Mouse (Mus musculus) neural tube, embryonic 12.5 days (tissue): Measurements from ENCODE around the gene Tead1. TPM values are rescaled to one million over a fixed set of nuclear protein-coding genes. Genes with fewer than 3 reads are reported as not detected.
A peak's percentile ranks its signal among the peaks of the same experiment; 100 is the strongest.

Experiments
- ATAC-seq: fragments of 200-750 bp; cut with Nextera tagmentation; 2 replicates; pipeline ENCODE4 v1.8.0; 2017; ENCODE audit warnings: low read depth, mild to moderate bottlenecking, moderate TSS enrichment, moderate library complexity; ENCODE audit not compliant: low FRiP score
- H3K27ac ChIP-seq: fragments of 300-500 bp; sonication (generic); 2 replicates; pipeline ENCODE4 v1.5.1; 2016
- H3K27me3 ChIP-seq: fragments of 300-500 bp; sonication (generic); replicated peaks from 2 replicates; pipeline ENCODE4 v1.6.1; 2016; ENCODE audit warnings: mild to moderate bottlenecking
- H3K36me3 ChIP-seq: fragments of 300-500 bp; sonication (generic); 2 replicates; pipeline ENCODE4 v1.6.1; 2016; ENCODE audit warnings: mild to moderate bottlenecking
- H3K4me1 ChIP-seq: fragments of 300-500 bp; sonication (generic); 2 replicates; pipeline ENCODE4 v1.6.1; 2016
- H3K4me2 ChIP-seq: fragments of 300-500 bp; sonication (generic); replicated peaks from 2 replicates; pipeline ENCODE4 v1.6.1; 2016; ENCODE audit warnings: mild to moderate bottlenecking
- H3K4me3 ChIP-seq: fragments of 300-500 bp; sonication (generic); 2 replicates; pipeline ENCODE4 v1.5.1; 2016
- H3K9ac ChIP-seq: fragments of 300-500 bp; sonication (generic); 2 replicates; pipeline ENCODE4 v1.6.1; 2016; ENCODE audit warnings: mild to moderate bottlenecking
- H3K9me3 ChIP-seq: fragments of 300-500 bp; sonication (generic); 2 replicates; pipeline ENCODE4 v1.6.1; 2016; ENCODE audit warnings: mild to moderate bottlenecking
- WGBS: fragments of 180-500 bp; shearing (Covaris S2); methylation state at CpG from one replicate; pipeline ENCODE4 v1.1.7; 2016; 5-methylcytosine and 5-hydroxymethylcytosine counted together
- polyA plus RNA-seq: library from polyadenylated mRNA; unstranded; fragments of >200 nt; fragmentation: Nextera tagmentation; extraction: Ambion mirVana; gene quantifications from 2 replicates; pipeline ENCODE4 v1.2.1, GENCODE M21; 2016

Tead1 gene
- polyA plus RNA-seq, 1 experiment from 2014 or later = 20.9 TPM

GRCm38 (mm10) chr7:112717676-112718075 lies 38.6 kb downstream of the Tead1 start:
- ATAC-seq = no peak
- peaks cover 56% of the 10 kb centered on the region for H3K4me1 ChIP-seq
- H3K9ac ChIP-seq = no peak overlapping the region
- no peaks in the 10 kb centered on the region for H3K27me3 ChIP-seq
- no peaks in the 10 kb centered on the region for H3K9me3 ChIP-seq
- no peak overlapping the region for H3K4me2 ChIP-seq
- no peak overlapping the region for H3K27ac ChIP-seq
- no peak overlapping the region for H3K4me3 ChIP-seq
- WGBS = 49% methylated on average over 2 of the region's 2 CpGs
- H3K36me3 ChIP-seq = no peaks in the 10 kb centered on the region

DNA sequence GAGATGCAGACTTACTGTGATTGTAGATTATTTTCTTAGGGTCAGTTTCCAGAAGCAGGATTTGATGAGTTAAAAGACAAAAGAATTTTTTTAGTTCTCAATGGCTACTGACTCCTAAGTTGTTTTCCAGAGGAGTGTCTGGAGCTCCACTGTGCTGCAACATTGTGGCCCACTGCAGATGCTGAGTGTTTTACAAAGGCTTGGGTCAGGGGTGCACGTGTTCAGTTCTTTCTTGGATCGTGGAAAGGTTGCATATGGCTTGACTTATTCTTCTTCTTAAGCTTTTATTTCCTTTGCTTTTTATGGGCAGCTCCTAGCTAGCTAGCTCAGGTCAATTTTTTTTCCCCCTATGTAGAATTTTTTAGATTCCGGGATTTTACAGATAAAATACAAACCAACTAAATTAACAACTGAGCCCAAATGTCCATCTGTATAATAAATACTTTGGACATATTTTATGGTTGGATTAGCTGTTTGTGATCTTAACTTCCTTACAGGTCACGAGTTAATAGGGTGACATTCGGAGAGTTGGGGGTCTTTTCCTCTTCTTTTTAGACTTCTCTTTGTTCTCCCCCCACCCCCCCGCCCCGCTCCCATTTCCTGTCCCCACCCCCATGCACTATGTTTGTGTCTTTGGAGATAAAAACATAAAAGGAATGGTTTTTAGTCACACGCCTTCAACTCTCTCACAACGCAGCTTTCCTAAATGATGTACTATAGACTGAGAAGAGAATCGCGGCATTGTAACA lies 40.5 kb downstream of the Tead1 start:
- WGBS = 10% methylated on average over 11 of the region's 11 CpGs
- 0 out of 2 replicates have a peak overlapping the region, but pooled peaks have one; percentile 20 for H3K27ac ChIP-seq
- ATAC-seq = no peak

DNA sequence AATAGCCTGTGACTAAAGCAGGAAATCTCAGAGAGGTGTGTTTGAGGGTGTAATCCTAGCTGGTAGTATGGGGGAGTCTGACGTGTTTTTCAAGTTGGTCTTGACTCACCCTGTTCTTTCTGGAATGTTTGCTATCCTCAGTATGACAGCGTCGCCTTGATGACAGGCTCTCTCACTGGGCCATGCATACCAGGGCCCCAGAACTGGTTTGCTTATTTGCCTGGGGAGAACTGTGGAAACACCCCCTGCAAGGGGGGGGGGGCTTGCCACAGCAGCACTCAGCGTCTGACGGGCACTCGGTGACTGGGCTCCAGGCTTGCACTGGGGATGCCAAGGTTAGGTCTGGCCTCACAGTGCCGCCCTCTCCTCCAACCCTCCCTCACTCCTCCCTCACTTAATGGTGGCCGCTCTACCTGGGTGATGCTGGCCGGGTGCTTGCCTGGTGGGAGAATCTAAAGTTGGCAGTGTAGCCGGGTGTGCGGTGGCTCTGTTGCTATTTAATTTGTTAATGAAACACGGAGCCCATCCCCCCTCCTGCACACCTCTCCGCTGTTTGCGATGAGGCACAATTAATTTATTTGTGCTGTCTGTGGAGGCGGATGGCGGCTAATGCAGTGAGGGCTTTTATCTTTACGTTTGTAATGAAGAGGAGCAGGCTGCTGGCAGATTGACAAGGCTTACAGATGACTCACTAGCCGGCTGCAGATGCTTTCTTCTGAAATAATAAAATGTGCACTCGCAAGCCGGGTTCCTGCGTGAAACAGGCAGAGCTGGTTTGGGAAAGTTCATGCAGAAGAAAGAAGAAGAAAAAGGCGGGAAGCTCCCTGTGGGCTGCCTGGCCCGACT lies 41.2 kb downstream of the Tead1 start:
- Histone ChIP-seq H3K9ac (peak overlapping the region; percentile 39), H3K27me3 (no peaks in the 10 kb centered on the region), H3K27ac (0 out of 2 replicates have a peak overlapping the region, but pooled peaks have one; percentile 20), H3K4me1 (peaks cover 47% of the 10 kb centered on the region), H3K4me3 (peak overlapping the region; percentile 13; the same call in 1 of the 2 replicates), H3K9me3 (no peaks in the 10 kb centered on the region), H3K36me3 (no peaks in the 10 kb centered on the region), H3K4me2 (peak overlapping the region; percentile 54)
- 6% methylated on average over 23 of the region's 23 CpGs for WGBS
- ATAC-seq = peak; percentile 42

More for the DNA sequence above, 40.5 kb downstream of the Tead1 start:
- Histone ChIP-seq H3K36me3 (no peaks in the 10 kb centered on the region), H3K4me2 (peak overlapping the region; percentile 54), H3K9me3 (no peaks in the 10 kb centered on the region), H3K9ac (no peak overlapping the region), H3K4me3 (no peak overlapping the region), H3K4me1 (peaks cover 47% of the 10 kb centered on the region), H3K27me3 (no peaks in the 10 kb centered on the region)

- WGBS = 29% methylated on average over 4 of the region's 4 CpGs
- no peaks in the 10 kb centered on the region for H3K9me3 ChIP-seq
- no peaks in the 10 kb centered on the region for H3K27me3 ChIP-seq
- no peak overlapping the region for H3K4me3 ChIP-seq
- no peak overlapping the region for H3K27ac ChIP-seq
- peak overlapping the region; percentile 39; the same call in 1 of the 2 replicates for H3K9ac ChIP-seq
- peaks cover 47% of the 10 kb centered on the region for H3K4me1 ChIP-seq
- ATAC-seq = no peak
- H3K36me3 ChIP-seq = no peaks in the 10 kb centered on the region
- H3K4me2 ChIP-seq = peak overlapping the region; percentile 54
These were observed 41.8 kb downstream of the Tead1 start for GRCm38 (mm10) chr7:112720989-112721337.

DNA sequence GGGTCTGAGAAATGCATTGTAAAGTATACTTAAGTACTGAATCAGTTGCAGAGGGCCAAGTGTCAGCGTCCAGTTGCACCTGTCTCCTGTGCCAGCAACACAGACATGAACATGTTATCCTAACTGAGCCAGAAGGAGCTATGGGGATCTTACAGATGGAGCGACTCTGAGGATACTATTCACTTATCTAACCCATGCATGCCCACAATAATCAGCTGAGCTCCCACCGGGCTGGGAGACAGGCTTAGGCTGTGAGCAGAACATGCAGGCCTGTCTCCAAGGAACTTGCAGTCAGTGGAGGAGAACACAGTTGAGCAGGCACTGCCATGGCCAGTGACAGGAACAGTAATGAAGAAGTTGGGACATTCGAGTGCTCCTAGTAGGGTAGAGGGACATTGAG lies 42.7 kb downstream of the Tead1 start:
- Histone ChIP-seq H3K27me3 (no peaks in the 10 kb centered on the region), H3K27ac (no peak overlapping the region), H3K9ac (no peak overlapping the region), H3K4me2 (no peak overlapping the region), H3K4me3 (no peak overlapping the region), H3K9me3 (no peaks in the 10 kb centered on the region), H3K36me3 (no peaks in the 10 kb centered on the region), H3K4me1 (peaks cover 39% of the 10 kb centered on the region)
- WGBS = 87% methylated on average over 4 of the region's 4 CpGs
- no peak for ATAC-seq

DNA sequence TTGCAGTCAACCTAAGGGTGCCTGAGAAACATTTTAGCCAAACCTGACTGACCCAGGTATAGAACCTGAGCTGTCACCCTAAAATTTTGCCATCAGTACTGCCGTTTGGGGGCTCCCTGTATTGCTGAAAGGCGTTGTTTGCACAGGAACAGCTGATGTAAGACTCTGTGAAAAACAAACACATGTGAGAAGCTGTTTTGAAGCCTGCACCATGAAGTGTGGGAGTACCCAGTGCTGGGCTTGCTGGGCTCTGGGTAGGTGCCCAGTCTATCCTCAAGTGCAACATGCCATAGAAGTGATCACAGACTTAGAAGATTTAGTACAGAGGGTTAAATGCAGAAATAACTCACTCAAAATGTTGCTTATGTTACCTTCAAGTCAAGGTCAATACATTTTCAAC lies 49.3 kb downstream of the Tead1 start:
- WGBS = 83% methylated on average over 2 of the region's 2 CpGs
- Histone ChIP-seq H3K27me3 (no peaks in the 10 kb centered on the region), H3K27ac (no peak overlapping the region), H3K9ac (no peak overlapping the region), H3K4me3 (no peak overlapping the region), H3K36me3 (no peaks in the 10 kb centered on the region), H3K4me1 (0 out of 2 replicates have a peak, but pooled peaks cover 17% of the 10 kb centered on the region), H3K4me2 (no peak overlapping the region), H3K9me3 (no peaks in the 10 kb centered on the region)
- ATAC-seq = no peak

- H3K4me3 ChIP-seq = no peak overlapping the region
- H3K4me2 ChIP-seq = no peak overlapping the region
- H3K27ac ChIP-seq = no peak overlapping the region
- 64% methylated on average over 5 of the region's 5 CpGs for WGBS
- H3K9me3 ChIP-seq = no peaks in the 10 kb centered on the region
- H3K27me3 ChIP-seq = no peaks in the 10 kb centered on the region
- ATAC-seq = no peak
- H3K4me1 ChIP-seq = 0 out of 2 replicates have a peak, but pooled peaks cover 17% of the 10 kb centered on the region
- H3K9ac ChIP-seq = no peak overlapping the region
- H3K36me3 ChIP-seq = no peaks in the 10 kb centered on the region
These were observed 51.1 kb downstream of the Tead1 start for GRCm38 (mm10) chr7:112730209-112730608.

DNA sequence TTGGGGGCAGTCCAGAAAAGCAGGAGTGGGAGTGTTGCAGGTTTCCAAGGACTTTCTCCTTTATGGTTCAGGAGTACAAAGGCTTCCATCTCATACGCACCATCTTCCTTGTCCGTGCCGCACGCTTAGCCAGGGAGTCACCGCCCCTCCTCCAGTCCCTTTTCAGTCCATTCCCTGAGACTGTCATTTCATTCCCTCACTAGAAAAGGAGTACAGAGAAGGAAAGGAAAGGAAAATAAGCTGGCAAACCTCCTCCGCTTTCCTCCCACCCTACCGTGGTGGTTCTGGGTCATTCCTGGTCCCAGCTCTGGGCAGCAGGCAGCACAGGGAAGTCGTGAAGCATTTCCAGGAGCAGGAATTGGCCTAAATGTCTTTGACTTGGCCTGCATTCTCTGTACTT lies 52.5 kb downstream of the Tead1 start:
- ATAC-seq = no peak
- no peaks in the 10 kb centered on the region for H3K9me3 ChIP-seq
- no peak overlapping the region for H3K4me3 ChIP-seq
- no peak overlapping the region for H3K4me2 ChIP-seq
- no peaks in the 10 kb centered on the region for H3K27me3 ChIP-seq
- 0 out of 2 replicates have a peak, but pooled peaks cover 17% of the 10 kb centered on the region for H3K4me1 ChIP-seq
- no peak overlapping the region for H3K27ac ChIP-seq
- H3K36me3 ChIP-seq = no peaks in the 10 kb centered on the region
- 80% methylated on average over 8 of the region's 8 CpGs for WGBS
- H3K9ac ChIP-seq = no peak overlapping the region

DNA sequence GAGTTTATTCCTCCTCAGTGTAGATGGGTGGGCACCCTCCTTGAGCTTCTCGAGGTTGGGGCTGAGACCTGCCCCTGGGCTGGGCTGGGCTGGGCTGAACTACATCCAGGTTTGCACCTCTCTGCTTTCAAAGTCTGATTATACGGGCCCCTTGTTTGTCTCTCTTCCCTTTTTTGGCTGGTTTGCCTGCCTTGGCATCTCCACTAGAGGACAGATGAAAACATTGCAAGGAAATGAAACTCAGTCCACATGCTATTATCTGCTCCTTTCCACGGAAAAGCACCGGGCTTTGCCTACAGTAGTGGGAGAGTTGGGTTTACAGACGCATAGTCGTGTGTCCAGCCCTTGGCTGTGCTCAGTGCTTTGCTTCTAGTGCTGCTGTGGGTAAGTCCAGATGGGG lies 60.1 kb downstream of the Tead1 start:
- Histone ChIP-seq H3K4me1 (peaks cover 37% of the 10 kb centered on the region), H3K27me3 (no peaks in the 10 kb centered on the region), H3K27ac (no peak overlapping the region), H3K9ac (no peak overlapping the region), H3K36me3 (no peaks in the 10 kb centered on the region), H3K4me2 (no peak overlapping the region), H3K4me3 (no peak overlapping the region), H3K9me3 (no peaks in the 10 kb centered on the region)
- ATAC-seq = no peak
- WGBS = 83% methylated on average over 6 of the region's 6 CpGs

DNA sequence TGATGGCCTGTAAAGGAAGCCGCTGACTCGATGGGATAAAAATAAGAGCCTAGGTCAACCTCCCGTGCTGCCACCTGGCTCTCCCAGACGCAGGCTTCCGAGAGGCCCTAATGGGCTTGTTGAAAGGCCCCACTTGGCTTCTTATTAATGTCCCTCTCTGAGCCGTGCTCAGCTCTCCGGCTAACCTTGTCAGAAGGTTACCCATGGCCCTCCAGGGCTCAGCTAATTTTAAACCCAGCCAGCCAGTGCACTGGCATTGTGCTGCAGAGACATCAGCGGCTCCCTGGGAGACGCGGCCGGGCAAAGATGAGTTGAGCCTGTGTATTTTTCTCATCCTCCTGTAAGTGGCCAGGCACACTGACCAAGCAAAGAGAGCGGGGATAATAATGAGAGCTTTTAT lies 62.7 kb downstream of the Tead1 start:
- peaks cover 37% of the 10 kb centered on the region for H3K4me1 ChIP-seq

GRCm38 (mm10) chr7:112743063-112743462 lies 63.9 kb downstream of the Tead1 start:
- H3K4me1 ChIP-seq = peaks cover 37% of the 10 kb centered on the region
- 15% methylated on average over 7 of the region's 7 CpGs for WGBS
- no peak for ATAC-seq
- H3K9me3 ChIP-seq = no peaks in the 10 kb centered on the region
- peak overlapping the region; percentile 47; the same call in 1 of the 2 replicates for H3K4me2 ChIP-seq
- H3K4me3 ChIP-seq = no peak overlapping the region
- no peaks in the 10 kb centered on the region for H3K36me3 ChIP-seq
- H3K27ac ChIP-seq = no peak overlapping the region
- no peak overlapping the region for H3K9ac ChIP-seq
- no peaks in the 10 kb centered on the region for H3K27me3 ChIP-seq

More for the DNA sequence above, 62.7 kb downstream of the Tead1 start:
- H3K27ac ChIP-seq = no peak overlapping the region
- no peaks in the 10 kb centered on the region for H3K9me3 ChIP-seq
- H3K36me3 ChIP-seq = no peaks in the 10 kb centered on the region
- ATAC-seq = peak; percentile 37; the same call in 1 of the 2 replicates
- H3K4me2 ChIP-seq = peak overlapping the region; percentile 23; the same call in 1 of the 2 replicates
- H3K9ac ChIP-seq = no peak overlapping the region
- no peak overlapping the region for H3K4me3 ChIP-seq
- H3K27me3 ChIP-seq = no peaks in the 10 kb centered on the region
- 20% methylated on average over 12 of the region's 12 CpGs for WGBS

DNA sequence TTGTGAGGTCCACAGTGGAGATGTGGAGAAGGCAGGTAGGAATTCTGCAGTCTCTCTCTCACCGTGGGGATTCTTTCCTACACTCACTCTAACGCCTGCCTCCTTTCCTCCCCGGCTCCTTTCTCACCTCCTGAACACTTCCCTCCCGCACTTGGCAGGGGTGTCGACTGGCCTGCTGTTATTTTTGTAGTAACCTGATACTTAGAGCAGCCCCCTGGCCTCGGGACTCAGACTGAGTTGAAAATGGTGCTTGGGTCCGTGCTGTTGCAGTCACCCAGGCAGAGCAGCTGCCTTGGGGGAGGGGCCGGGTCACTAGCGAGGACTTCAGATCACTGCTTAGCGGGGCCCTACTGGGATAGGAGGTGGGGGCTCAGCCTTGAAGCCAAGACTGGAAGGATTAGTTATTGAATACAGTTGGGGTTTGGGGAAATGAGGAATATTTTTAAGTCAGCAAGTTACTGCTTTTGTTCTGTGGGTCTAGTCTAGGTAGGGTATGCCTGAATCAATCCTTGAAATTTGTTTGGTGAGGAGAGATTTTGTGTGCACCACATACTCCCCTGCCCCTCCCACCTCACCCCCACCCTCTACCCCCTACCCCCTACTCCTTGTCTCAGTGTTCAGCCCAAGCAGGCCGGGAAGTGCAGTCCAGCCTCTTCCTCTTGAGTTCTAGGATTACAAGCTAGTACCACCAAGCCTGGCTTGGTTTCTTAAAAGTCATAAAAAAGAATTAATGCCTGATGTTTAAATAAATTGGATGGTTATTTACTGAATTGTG lies 64.7 kb downstream of the Tead1 start:
- ATAC-seq = peak; percentile 76
- H3K4me1 ChIP-seq = peaks cover 37% of the 10 kb centered on the region
- WGBS = 2% methylated on average over 11 of the region's 11 CpGs
- no peaks in the 10 kb centered on the region for H3K36me3 ChIP-seq
- H3K9ac ChIP-seq = peak overlapping the region; percentile 35
- H3K27ac ChIP-seq = no peak overlapping the region
- no peaks in the 10 kb centered on the region for H3K27me3 ChIP-seq
- peak overlapping the region; percentile 47 for H3K4me2 ChIP-seq
- H3K4me3 ChIP-seq = no peak overlapping the region
- no peaks in the 10 kb centered on the region for H3K9me3 ChIP-seq
